Mouse (Mus musculus) intestine, embryonic 16.5 days (tissue): Measurements from ENCODE around the gene Proser3. TPM values are rescaled to one million over a fixed set of nuclear protein-coding genes. Genes with fewer than 3 reads are reported as not detected.

Experiments
- ATAC-seq: fragments of 200-750 bp; cut with Nextera tagmentation; 2 replicates; pipeline ENCODE4 v1.8.0; 2017; ENCODE audit warnings: moderate TSS enrichment, moderate library complexity
- H3K27ac ChIP-seq: fragments of 300-500 bp; sonication (generic); 2 replicates; pipeline ENCODE4 v1.5.1; 2014; ENCODE audit warnings: mild to moderate bottlenecking, low read length
- H3K27me3 ChIP-seq: fragments of 300-500 bp; sonication (generic); replicated peaks from 2 replicates; pipeline ENCODE4 v1.6.1; 2014; ENCODE audit warnings: low read length, control low read depth, mixed read lengths; ENCODE audit not compliant: control insufficient read depth, insufficient read depth
- H3K36me3 ChIP-seq: fragments of 300-500 bp; sonication (generic); 2 replicates; pipeline ENCODE4 v1.6.1; 2014; ENCODE audit warnings: low read length, control low read depth; ENCODE audit not compliant: control insufficient read depth, insufficient read depth
- H3K4me1 ChIP-seq: fragments of 300-500 bp; sonication (generic); 2 replicates; pipeline ENCODE4 v1.6.1; 2014; ENCODE audit warnings: low read length, control low read depth, mixed read lengths; ENCODE audit not compliant: control insufficient read depth, insufficient read depth
- H3K4me2 ChIP-seq: fragments of 300-500 bp; sonication (generic); 2 replicates; pipeline ENCODE4 v1.6.1; 2014; ENCODE audit warnings: low read depth, low read length, control low read depth
- H3K4me3 ChIP-seq: fragments of 300-500 bp; sonication (generic); 2 replicates; pipeline ENCODE4 v1.5.1; 2014; ENCODE audit warnings: mild to moderate bottlenecking, low read length
- H3K9ac ChIP-seq: fragments of 300-500 bp; sonication (generic); 2 replicates; pipeline ENCODE4 v1.6.1; 2014; ENCODE audit warnings: low read depth, low read length
- H3K9me3 ChIP-seq: fragments of 300-500 bp; sonication (generic); 2 replicates; pipeline ENCODE4 v1.6.1; 2016; ENCODE audit warnings: low read length, control low read depth; ENCODE audit not compliant: control insufficient read depth
- WGBS: fragments of 180-500 bp; shearing (Covaris S2); extraction: QIAGEN DNeasy Blood & Tissue Kit; methylation state at CpG from one replicate; pipeline ENCODE4 v1.1.7; 2014; 5-methylcytosine and 5-hydroxymethylcytosine counted together
- polyA plus RNA-seq: library from polyadenylated mRNA; unstranded; fragments of >200 nt; fragmentation: Nextera tagmentation; extraction: Ambion mirVana; gene quantifications from 2 replicates; pipeline ENCODE4 v1.2.1, GENCODE M21; 2015

The Proser3 gene
- polyA plus RNA-seq, 1 experiment from 2014 or later = 7.6 TPM

GRCm38 (mm10) chr7:30584339-30584738 lies 32.2 kb upstream of the Proser3 start:
- no peaks in the 10 kb centered on the region for H3K9me3 ChIP-seq
- H3K27me3 ChIP-seq = no peaks in the 10 kb centered on the region
- peaks cover 39% of the 10 kb centered on the region for H3K36me3 ChIP-seq
- ATAC-seq = no peak
- no peak overlapping the region for H3K9ac ChIP-seq
- 92% methylated on average over 10 of the region's 10 CpGs for WGBS
- H3K4me1 ChIP-seq = peaks cover 13% of the 10 kb centered on the region
- H3K4me2 ChIP-seq = no peak overlapping the region
- no peak overlapping the region for H3K27ac ChIP-seq
- H3K4me3 ChIP-seq = no peak overlapping the region

GRCm38 (mm10) chr7:30581547-30581946 lies 29.4 kb upstream of the Proser3 start:
- Histone ChIP-seq H3K9me3 (no peaks in the 10 kb centered on the region), H3K4me2 (no peak overlapping the region), H3K9ac (no peak overlapping the region), H3K4me3 (no peak overlapping the region), H3K27me3 (no peaks in the 10 kb centered on the region), H3K4me1 (peaks cover 2% of the 10 kb centered on the region; the same call in 1 of the 2 replicates), H3K36me3 (peaks cover 53% of the 10 kb centered on the region), H3K27ac (no peak overlapping the region)
- 96% methylated on average over 16 of the region's 16 CpGs for WGBS
- ATAC-seq = no peak

- Histone ChIP-seq H3K27ac (no peak overlapping the region), H3K4me3 (no peak overlapping the region), H3K9me3 (no peaks in the 10 kb centered on the region), H3K9ac (no peak overlapping the region), H3K36me3 (peaks cover 53% of the 10 kb centered on the region), H3K27me3 (no peaks in the 10 kb centered on the region), H3K4me1 (no peaks in the 10 kb centered on the region), H3K4me2 (no peak overlapping the region)
- ATAC-seq = peak; percentile 92
- 84% methylated on average over 8 of the region's 8 CpGs for WGBS
Measured at GRCm38 (mm10) chr7:30579950-30580349, 27.9 kb upstream of the Proser3 start.

- Histone ChIP-seq H3K27me3 (no peaks in the 10 kb centered on the region), H3K4me1 (no peaks in the 10 kb centered on the region), H3K27ac (no peak overlapping the region), H3K36me3 (peaks cover 65% of the 10 kb centered on the region), H3K4me3 (no peak overlapping the region), H3K4me2 (no peak overlapping the region), H3K9ac (no peak overlapping the region), H3K9me3 (no peaks in the 10 kb centered on the region)
- 78% methylated on average over 2 of the region's 2 CpGs for WGBS
- ATAC-seq = no peak
Measured at GRCm38 (mm10) chr7:30572969-30573368, 20.9 kb upstream of the Proser3 start.

GRCm38 (mm10) chr7:30572389-30572788 lies 20.3 kb upstream of the Proser3 start:
- no peak for ATAC-seq
- H3K4me2 ChIP-seq = no peak overlapping the region
- WGBS = 82% methylated on average over 5 of the region's 5 CpGs
- no peaks in the 10 kb centered on the region for H3K4me1 ChIP-seq
- H3K36me3 ChIP-seq = peaks cover 64% of the 10 kb centered on the region
- no peaks in the 10 kb centered on the region for H3K9me3 ChIP-seq
- H3K27me3 ChIP-seq = no peaks in the 10 kb centered on the region
- no peak overlapping the region for H3K9ac ChIP-seq
- H3K4me3 ChIP-seq = no peak overlapping the region
- H3K27ac ChIP-seq = no peak overlapping the region

- no peaks in the 10 kb centered on the region for H3K9me3 ChIP-seq
- no peaks in the 10 kb centered on the region for H3K27me3 ChIP-seq
- H3K27ac ChIP-seq = no peak overlapping the region
- H3K36me3 ChIP-seq = peaks cover 37% of the 10 kb centered on the region
- no peak overlapping the region for H3K9ac ChIP-seq
- H3K4me3 ChIP-seq = no peak overlapping the region
- WGBS = 90% methylated on average over 11 of the region's 11 CpGs
- H3K4me2 ChIP-seq = no peak overlapping the region
- H3K4me1 ChIP-seq = peaks cover 7% of the 10 kb centered on the region; the same call in 1 of the 2 replicates
- ATAC-seq = no peak
Measured at GRCm38 (mm10) chr7:30567555-30567954, 15.5 kb upstream of the Proser3 start.

- H3K4me1 ChIP-seq = peaks cover 7% of the 10 kb centered on the region; the same call in 1 of the 2 replicates
- WGBS = 79% methylated on average over 9 of the region's 9 CpGs
- no peaks in the 10 kb centered on the region for H3K9me3 ChIP-seq
- no peak overlapping the region for H3K4me3 ChIP-seq
- ATAC-seq = no peak
- no peaks in the 10 kb centered on the region for H3K27me3 ChIP-seq
- no peak overlapping the region for H3K4me2 ChIP-seq
- no peak overlapping the region for H3K9ac ChIP-seq
- no peak overlapping the region for H3K27ac ChIP-seq
- peaks cover 27% of the 10 kb centered on the region for H3K36me3 ChIP-seq
Measured at GRCm38 (mm10) chr7:30566033-30566432, 13.9 kb upstream of the Proser3 start.

- ATAC-seq = no peak
- 95% methylated on average over 12 of the region's 12 CpGs for WGBS
- Histone ChIP-seq H3K9ac (no peak within 1 kb of the TSS), H3K27ac (no peak within 1 kb of the TSS), H3K9me3 (no peaks in the 10 kb centered on the region), H3K4me3 (no peak within 1 kb of the TSS), H3K4me1 (peaks cover 10% of the 10 kb centered on the region), H3K4me2 (no peak within 1 kb of the TSS), H3K36me3 (peaks cover 21% of the 10 kb centered on the region), H3K27me3 (no peaks in the 10 kb centered on the region)
Measured at GRCm38 (mm10) chr7:30564970-30565571, 13.0 kb upstream of the Proser3 start, which contains the start of gene Igflr1. Gene Igflr1 (plus strand): TSS chr7:30565427.

GRCm38 (mm10) chr7:30563906-30564280 lies 11.8 kb upstream of the Proser3 start:
- Histone ChIP-seq H3K36me3 (peaks cover 10% of the 10 kb centered on the region), H3K4me3 (peak overlapping the region; percentile 85), H3K9me3 (no peaks in the 10 kb centered on the region), H3K4me2 (peak overlapping the region; percentile 58), H3K27me3 (no peaks in the 10 kb centered on the region), H3K9ac (peak overlapping the region; percentile 88), H3K27ac (peak overlapping the region; percentile 98), H3K4me1 (peaks cover 12% of the 10 kb centered on the region)
- WGBS = 22% methylated on average over 6 of the region's 6 CpGs
- no peak for ATAC-seq
